ENCODE assay signal across 8 mouse cellular contexts in the genomic region with DNA sequence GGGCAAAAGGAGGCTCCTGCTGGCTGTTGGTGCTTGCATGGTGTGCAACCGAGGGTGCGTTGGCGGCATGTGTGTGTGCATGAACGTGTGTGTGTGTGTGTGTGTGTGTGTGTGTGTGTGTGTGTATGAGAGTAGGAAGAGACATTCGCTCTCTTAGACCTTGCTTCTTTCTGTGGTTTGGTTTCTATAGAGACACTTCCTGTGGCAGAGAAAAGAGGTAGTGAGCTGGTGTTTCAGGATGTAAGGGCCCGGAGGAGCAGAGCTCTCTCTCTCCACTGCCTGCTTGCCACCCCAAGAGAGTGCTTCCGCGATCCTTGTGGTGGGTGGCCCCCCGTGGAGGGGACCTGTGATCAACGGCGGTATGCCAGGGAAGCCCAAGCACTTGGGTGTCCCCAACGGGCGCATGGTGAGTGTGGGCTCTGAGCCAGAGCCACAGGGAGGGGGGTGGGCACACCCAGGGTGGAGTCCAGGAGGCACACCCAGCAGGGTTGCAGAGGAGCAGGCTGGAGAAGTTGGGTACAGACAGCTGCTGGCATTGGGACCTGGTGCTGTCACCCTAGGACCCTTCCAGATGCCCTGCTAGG. TPM values are rescaled to one million over a fixed set of nuclear protein-coding genes. Genes with fewer than 3 reads are reported as not detected.
DNase-seq lines count a peak whose midpoint lies in the region; ATAC-seq and TF ChIP-seq lines count a peak whose summit lies in the region.

A gene (plus strand): TSS at position 202 of the 584 bp plus-strand sequence.

- no peaks in the 10 kb centered on the region for H3K9me3 ChIP-seq in hindbrain, embryonic 15.5 days
- no peaks in the 10 kb centered on the region for H3K9me3 ChIP-seq in hindbrain, postnatal 0 days (ENCODE audit: low read length)
- H3K9me3 ChIP-seq in embryonic facial prominence, embryonic 10.5 days: no peaks in the 10 kb centered on the region
- no peaks in the 10 kb centered on the region for H3K9me3 ChIP-seq in lung, embryonic 16.5 days (ENCODE audit: control insufficient read depth, low read length)

- H3K9ac ChIP-seq in hindbrain, embryonic 15.5 days: no peak within 1 kb of the TSS
- H3K9ac ChIP-seq in hindbrain, postnatal 0 days (replicated peaks; ENCODE audit: low read length): no peak within 1 kb of the TSS
- no peak within 1 kb of the TSS for H3K9ac ChIP-seq in lung, embryonic 16.5 days (ENCODE audit: low read length)

- no peak for DNase-seq in hindbrain, postnatal 0 days (ENCODE audit: low spot score)
- DNase-seq in embryonic facial prominence, embryonic 10.5 days (ENCODE audit: low spot score): no peak
- peak; percentile 34 to 69 for DNase-seq in layer of hippocampus, adult 18-20 months (ENCODE audit: low spot score in 2 of 2)
- DNase-seq in spleen, postnatal 14 days (ENCODE audit: low spot score in 2 of 2): peak; percentile 54 to 58
- no peak for DNase-seq in embryo, embryonic 11 days
- no peak for DNase-seq in embryo, embryonic 10.5 days (ENCODE audit: low spot score)

- H3K4me3 ChIP-seq in hindbrain, embryonic 15.5 days: no peak within 1 kb of the TSS
- H3K4me3 ChIP-seq in hindbrain, postnatal 0 days (ENCODE audit: low read length): no peak within 1 kb of the TSS
- peak within 1 kb of the TSS; percentile 19; the same call in 1 of the 2 replicates for H3K4me3 ChIP-seq in embryonic facial prominence, embryonic 10.5 days
- peak within 1 kb of the TSS; percentile 20 for H3K4me3 ChIP-seq in lung, embryonic 16.5 days (ENCODE audit: low read length)

- no peak within 1 kb of the TSS for H3K27ac ChIP-seq in hindbrain, embryonic 15.5 days (replicated peaks)
- no peak within 1 kb of the TSS for H3K27ac ChIP-seq in hindbrain, postnatal 0 days
- no peak within 1 kb of the TSS; the same call in 1 of the 2 replicates for H3K27ac ChIP-seq in embryonic facial prominence, embryonic 10.5 days (replicated peaks)
- no peak within 1 kb of the TSS; the same call in 1 of the 2 replicates for H3K27ac ChIP-seq in lung, embryonic 16.5 days (ENCODE audit: low read length)

- WGBS in hindbrain, embryonic 15.5 days: 67% methylated on average over 13 of the region's 13 CpGs
- 62% methylated on average over 13 of the region's 13 CpGs for WGBS in hindbrain, postnatal 0 days
- 66% methylated on average over 13 of the region's 13 CpGs for WGBS in embryonic facial prominence, embryonic 10.5 days
- 37% methylated on average over 13 of the region's 13 CpGs for WGBS in lung, embryonic 16.5 days

- H3K36me3 ChIP-seq in hindbrain, embryonic 15.5 days: no peaks in the 10 kb centered on the region
- no peaks in the 10 kb centered on the region for H3K36me3 ChIP-seq in hindbrain, postnatal 0 days (ENCODE audit: insufficient read depth, low read length)
- no peaks in the 10 kb centered on the region for H3K36me3 ChIP-seq in embryonic facial prominence, embryonic 10.5 days (replicated peaks)
- no peaks in the 10 kb centered on the region for H3K36me3 ChIP-seq in lung, embryonic 16.5 days (ENCODE audit: control insufficient read depth, insufficient read depth, low read length)

- 0 out of 2 replicates have a peak, but pooled peaks cover 8% of the 10 kb centered on the region for H3K27me3 ChIP-seq in hindbrain, embryonic 15.5 days
- no peaks in the 10 kb centered on the region; the same call in 1 of the 2 replicates for H3K27me3 ChIP-seq in hindbrain, postnatal 0 days (ENCODE audit: insufficient read depth, low read length)
- peaks cover 40% of the 10 kb centered on the region for H3K27me3 ChIP-seq in embryonic facial prominence, embryonic 10.5 days (replicated peaks; ENCODE audit: low read depth, poor library complexity, severe bottlenecking)
- H3K27me3 ChIP-seq in lung, embryonic 16.5 days (ENCODE audit: control insufficient read depth, insufficient read depth, low read depth, low read length): no peaks in the 10 kb centered on the region

- 0 out of 2 replicates have a peak, but pooled peaks have one; percentile 23 for ATAC-seq in hindbrain, embryonic 15.5 days (ENCODE audit: low FRiP score, low read depth)
- no peak for ATAC-seq in hindbrain, postnatal 0 days
- ATAC-seq in lung, embryonic 16.5 days (ENCODE audit: low read depth): peak; percentile 58

- TF ChIP-seq CTCF in hindbrain, postnatal 0 days (IDR thresholded peaks at IDR 0.05; ENCODE audit: low read depth): no peak

- no peaks in the 10 kb centered on the region for H3K4me1 ChIP-seq in hindbrain, embryonic 15.5 days (replicated peaks)
- H3K4me1 ChIP-seq in hindbrain, postnatal 0 days (ENCODE audit: insufficient read depth, low read length): no peaks in the 10 kb centered on the region
- H3K4me1 ChIP-seq in embryonic facial prominence, embryonic 10.5 days: peaks cover 9% of the 10 kb centered on the region
- peaks cover 3% of the 10 kb centered on the region for H3K4me1 ChIP-seq in lung, embryonic 16.5 days (replicated peaks; ENCODE audit: control insufficient read depth, insufficient read depth, low read length)

- H3K4me2 ChIP-seq in hindbrain, embryonic 15.5 days: peak within 1 kb of the TSS; percentile 19; the same call in 1 of the 2 replicates
- no peak within 1 kb of the TSS for H3K4me2 ChIP-seq in hindbrain, postnatal 0 days (ENCODE audit: low read depth, low read length)
- peak within 1 kb of the TSS; percentile 33; the same call in 1 of the 2 replicates for H3K4me2 ChIP-seq in lung, embryonic 16.5 days (ENCODE audit: low read depth, low read length)

RNA-seq across cellular contexts. Expression of the gene that starts here (rescaled TPM):
- 0.29 and 0.41 TPM in 2 replicates for polyA plus RNA-seq in hindbrain, embryonic 15.5 days (2015; fragmentation: Nextera tagmentation; extraction: Ambion mirVana)
- 0.36 and 0.78 TPM in 2 replicates for total RNA-seq in hindbrain, postnatal 0 days (2014; rRNA removed)
- 0.69 and 0.76 TPM in 2 replicates for polyA plus RNA-seq in hindbrain, postnatal 0 days (2015; fragmentation: Nextera tagmentation; extraction: Ambion mirVana)
- polyA plus RNA-seq in embryonic facial prominence, embryonic 10.5 days (2016; fragmentation: Nextera tagmentation; extraction: Ambion mirVana): 0.54 and 0.97 TPM in 2 replicates
- 100 to 1,000 TPM; 103 to 112 TPM for total RNA-seq in layer of hippocampus, adult 18-20 months (2021)
- polyA plus RNA-seq in lung, embryonic 16.5 days (2015; fragmentation: Nextera tagmentation; extraction: Ambion mirVana): 1.4 and 2.1 TPM in 2 replicates

Comparison
In these comparisons a context has a peak if more than half of its experiments do, and no peak if none do; other contexts are left out.
1. RNA of the gene that starts here (total RNA-seq): 103 to 112 TPM in layer of hippocampus, adult 18-20 months; 0.36 to 0.78 TPM in hindbrain, postnatal 0 days; every median in the first group is over 10 times any median in the second.
2. Peak in ATAC-seq and H3K4me2 ChIP-seq in hindbrain, embryonic 15.5 days; RNA of the gene not detected or under 1 TPM.
3. H3K4me3 ChIP-seq: peak in embryonic facial prominence, embryonic 10.5 days (single experiment) and lung, embryonic 16.5 days (single experiment); none in hindbrain, embryonic 15.5 days (single experiment) and hindbrain, postnatal 0 days (single experiment).
4. DNase-seq: peak in layer of hippocampus, adult 18-20 months (2 of 2) and spleen, postnatal 14 days (2 of 2); none in hindbrain, postnatal 0 days (single experiment), embryonic facial prominence, embryonic 10.5 days (single experiment), embryo, embryonic 11 days (single experiment) and embryo, embryonic 10.5 days (single experiment).